Mouse (Mus musculus): ENCODE measurements around the gene Tom1. TPM values are rescaled to one million over a fixed set of nuclear protein-coding genes. Genes with fewer than 3 reads are reported as not detected.

The Tom1 gene
- total RNA-seq, 2 experiments from 2014 or later: 68.8 to 70.6 TPM

DNA sequence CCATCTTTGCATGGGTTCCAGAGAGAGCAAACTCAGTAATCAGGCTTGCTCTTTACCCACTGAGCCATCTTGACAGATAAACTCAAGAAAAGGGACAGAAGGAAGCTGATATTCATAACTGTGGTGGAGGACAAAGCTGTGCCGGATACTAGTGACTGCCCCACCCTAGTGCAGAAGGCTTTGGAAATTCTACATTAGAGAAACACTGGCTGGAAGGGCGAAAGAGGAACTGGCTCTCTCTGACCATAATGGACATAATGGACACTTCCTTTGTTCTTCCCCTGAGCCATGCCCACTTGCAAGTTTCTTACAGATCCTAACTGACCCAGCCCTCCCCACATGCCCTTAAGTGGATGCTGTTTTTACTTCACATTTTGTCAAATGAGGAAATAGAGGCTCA is 52.5 kb downstream of the Tom1 start:
- intact Hi-C loops (cut with DNase I): no loop called here
- DNase-seq: no peak

- no peak for DNase-seq
Observed at GRCm38 (mm10) chr8:75087127-75087526, 53.6 kb downstream of the Tom1 start.

DNA sequence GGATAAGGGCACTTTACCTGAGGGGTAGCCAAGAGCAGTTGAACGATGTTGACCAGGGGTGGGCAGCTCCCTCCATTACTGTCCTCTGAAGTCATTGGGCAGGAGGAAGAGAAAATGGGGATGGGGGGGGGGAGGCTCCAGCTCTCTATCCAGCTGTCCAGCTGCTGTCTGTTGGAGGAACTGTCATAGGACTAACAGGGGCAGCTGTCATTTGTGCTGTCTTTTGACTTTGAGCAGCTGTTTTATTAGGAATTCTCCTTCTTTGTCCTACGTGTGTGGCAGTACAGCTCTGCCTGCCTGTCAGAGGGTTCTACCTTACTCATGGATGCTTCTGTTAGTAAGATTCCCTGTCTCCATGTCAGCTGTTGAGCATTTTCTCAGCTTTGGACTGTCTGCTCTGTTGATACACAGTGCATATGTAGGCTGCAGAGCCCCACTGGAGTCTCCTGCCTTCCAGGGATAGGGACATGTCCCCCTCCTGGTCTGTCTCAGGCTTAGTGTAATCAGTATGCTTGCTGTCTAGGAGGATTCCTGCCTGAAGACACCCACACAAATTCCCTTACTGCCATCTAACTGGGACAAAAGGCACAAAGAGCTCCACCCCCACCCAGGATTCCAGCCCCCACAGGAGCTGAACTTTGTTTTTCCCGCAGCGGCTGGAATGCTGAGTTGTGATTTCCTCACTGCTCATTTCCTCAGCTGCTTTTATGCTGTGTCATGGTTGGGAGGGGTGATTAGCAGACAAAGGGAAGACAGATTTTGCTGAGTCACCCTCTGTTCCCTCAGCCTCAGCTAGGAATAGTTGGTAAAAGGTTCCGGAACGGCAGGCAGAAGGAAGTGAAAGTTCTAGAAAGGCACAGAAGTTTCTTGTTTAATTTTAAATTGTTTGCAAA is 55.7 kb downstream of the Tom1 start:
- peak; percentile 92 to 93 for DNase-seq
- intact Hi-C loops (cut with DNase I): no loop called here

More at GRCm38 (mm10) chr8:75087127-75087526, 53.6 kb downstream of the Tom1 start:
- intact Hi-C loops (cut with DNase I): no loop called here

- intact Hi-C loops (cut with DNase I): no loop called here
- DNase-seq: no peak
Observed at GRCm38 (mm10) chr8:75090781-75091365, 57.4 kb downstream of the Tom1 start.

DNA sequence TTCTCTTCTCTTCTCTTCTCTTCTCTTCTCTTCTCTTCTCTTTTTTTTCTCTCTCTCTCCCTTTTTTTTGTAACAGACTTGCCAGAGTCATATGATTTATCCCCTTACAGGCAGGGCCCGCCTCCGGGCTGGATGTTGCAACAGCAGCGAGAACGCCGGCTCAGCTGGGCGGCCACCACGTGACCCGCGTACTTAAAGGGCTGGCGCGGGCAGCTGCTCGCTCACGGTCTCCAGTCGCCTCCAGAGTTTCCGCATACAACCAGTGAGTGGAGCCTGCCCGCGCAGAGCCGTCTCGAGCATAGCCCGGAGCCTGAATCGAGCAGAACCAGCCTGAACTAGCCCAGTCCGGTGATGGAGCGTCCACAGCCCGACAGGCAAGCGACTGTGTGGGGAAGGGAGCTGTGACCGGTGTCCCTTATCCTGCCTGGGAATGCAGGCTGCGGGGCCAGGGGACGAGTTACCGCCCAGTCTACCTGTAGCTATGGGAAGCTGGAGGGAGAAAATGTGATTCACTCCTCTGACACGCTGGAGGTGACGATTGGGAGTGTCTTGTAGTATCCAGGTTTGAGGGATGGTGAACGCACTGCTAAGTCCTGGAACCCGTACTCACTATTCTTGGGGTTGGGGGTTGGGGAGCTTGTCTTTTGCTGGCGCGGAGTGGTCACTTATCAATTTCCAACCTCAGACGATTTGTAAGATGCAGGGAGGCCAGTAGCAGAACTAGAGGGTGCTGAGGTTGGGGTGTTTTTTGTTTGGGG is 60.1 kb downstream of the Tom1 start, which contains the start of gene Hmox1:
Gene Hmox1, plus strand, starts transcription at position 223 of the 758 bp plus-strand sequence.
- DNase-seq: peak; percentile 94 to 95
- intact Hi-C loops (cut with DNase I): loop anchor here (2.0 kb wide), 1 partner anchor 15 kb away; the partner anchor contains the start of gene Mcm5

DNA sequence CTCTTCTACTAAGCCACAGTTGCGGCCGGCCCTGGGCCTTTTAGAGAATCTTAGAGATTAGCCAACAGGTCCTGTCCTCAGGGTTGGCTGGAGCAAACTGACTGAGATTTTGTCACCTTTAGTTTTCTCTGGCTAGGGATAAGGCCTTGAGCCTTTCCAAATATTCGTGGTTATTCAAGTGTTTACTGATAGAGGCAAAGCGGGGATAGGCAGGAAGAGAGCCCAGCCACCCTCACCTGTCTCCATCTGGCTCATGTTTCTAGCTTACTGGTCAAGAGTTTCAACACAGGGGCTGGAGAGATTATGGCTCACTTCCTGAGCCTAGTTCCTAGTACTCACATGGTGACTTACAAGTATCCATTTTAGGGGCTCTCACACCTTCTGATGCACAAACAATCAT is 69.5 kb downstream of the Tom1 start:
- no peak for DNase-seq
- intact Hi-C loops (cut with DNase I): no loop called here

- DNase-seq: no peak
- intact Hi-C loops (cut with DNase I): no loop called here
Observed at GRCm38 (mm10) chr8:75103376-75103878, 69.9 kb downstream of the Tom1 start.

DNA sequence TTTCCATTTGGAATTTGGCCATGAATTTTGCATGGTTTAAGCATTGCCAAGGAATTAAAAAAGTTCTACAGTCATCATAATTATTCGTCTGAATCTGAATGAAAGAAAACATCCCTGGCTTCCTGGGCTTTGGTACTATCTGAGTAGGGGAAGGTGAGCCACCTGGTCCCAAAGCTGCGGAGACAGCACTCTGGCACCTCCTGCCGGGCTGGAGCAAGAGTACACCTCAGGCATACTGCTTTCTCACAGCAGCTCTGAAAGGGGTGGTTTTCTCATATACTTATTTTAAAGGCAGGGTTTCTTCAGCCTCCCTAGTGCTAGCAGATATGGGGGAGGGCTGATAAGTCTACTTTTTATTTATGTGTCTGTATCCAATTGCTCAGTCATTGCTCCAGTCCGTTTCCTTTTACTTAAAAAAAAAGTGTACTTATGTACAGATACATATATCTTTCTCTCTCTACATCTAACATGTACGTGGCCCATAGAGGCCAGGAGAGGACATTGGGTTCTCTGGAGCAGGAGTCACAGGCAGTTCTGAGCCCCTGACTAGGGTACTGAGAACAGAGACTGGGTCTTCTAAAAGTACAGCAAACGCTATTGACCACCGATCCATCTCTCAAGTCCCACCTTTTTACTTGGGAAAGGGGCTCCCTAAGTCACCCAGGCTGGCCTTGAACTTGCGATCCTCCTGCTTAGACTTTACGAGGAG is 75.2 kb downstream of the Tom1 start:
- DNase-seq: peak; percentile 88 to 91
- intact Hi-C loops (cut with DNase I): loop anchor here (1.0 to 5.0 kb wide), 3 partner anchors 14 to 116 kb away; partner anchors contain the start of gene Hmgxb4

DNA sequence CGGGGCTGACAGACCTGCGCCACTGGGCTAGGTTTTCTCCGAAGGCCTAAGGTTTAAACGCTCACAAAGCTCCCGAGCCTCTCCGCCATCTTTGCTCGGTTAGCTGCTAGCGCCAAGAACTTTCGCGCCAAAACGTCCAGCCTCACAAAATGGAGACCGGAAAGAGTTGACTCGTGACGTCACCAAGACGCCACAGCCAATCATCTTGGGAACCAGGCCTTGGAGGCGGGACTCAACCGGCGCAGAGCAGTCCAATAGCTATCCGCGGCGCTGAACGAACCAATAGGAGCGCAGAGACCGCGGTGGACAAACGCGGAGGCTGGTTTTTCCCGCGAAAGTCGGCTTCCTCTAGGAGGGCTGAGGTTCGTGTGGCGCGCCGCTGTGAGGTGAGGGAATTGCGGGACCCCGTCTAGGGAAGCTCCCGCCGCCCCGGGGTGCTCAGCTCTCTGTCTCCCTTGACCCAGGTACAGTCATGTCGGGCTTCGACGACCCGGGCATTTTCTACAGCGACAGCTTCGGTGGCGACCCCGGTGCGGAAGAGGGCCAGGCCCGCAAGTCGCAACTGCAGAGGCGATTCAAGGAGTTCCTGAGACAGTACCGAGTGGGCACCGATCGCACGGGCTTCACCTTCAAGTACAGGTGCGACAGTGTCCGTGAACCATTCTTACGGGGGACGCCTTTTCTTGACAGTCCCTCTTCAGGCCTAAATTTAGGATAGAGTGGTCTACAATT is 75.9 kb downstream of the Tom1 start, which contains the start of gene Mcm5:
Gene Mcm5, plus strand, starts transcription at position 334 of the 732 bp plus-strand sequence.
- DNase-seq: peak; percentile 100
- intact Hi-C loops (cut with DNase I): loop anchor here (2.0 to 5.0 kb wide), 2 partner anchors 15 to 117 kb away; partner anchors contain the start of gene Hmgxb4

DNA sequence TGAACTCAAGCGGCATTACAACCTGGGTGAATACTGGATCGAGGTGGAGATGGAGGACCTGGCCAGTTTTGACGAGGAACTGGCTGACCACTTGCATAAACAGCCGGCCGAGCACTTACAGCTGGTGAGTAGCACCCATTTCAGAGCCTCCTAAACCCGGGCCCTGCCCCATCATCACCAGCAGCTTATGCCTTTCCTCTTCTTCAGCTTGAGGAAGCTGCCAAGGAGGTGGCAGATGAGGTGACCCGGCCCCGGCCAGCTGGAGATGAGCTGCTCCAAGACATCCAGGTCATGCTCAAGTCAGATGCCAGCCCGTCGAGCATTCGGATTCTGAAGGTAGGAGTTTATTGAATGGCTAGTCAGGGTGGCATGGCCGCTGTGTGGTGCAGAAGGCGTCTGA is 76.6 kb downstream of the Tom1 start:
- intact Hi-C loops (cut with DNase I): no loop called here
- DNase-seq: no peak

- intact Hi-C loops (cut with DNase I): no loop called here
- no peak for DNase-seq
Observed at GRCm38 (mm10) chr8:75118505-75118904, 85.0 kb downstream of the Tom1 start.

DNA sequence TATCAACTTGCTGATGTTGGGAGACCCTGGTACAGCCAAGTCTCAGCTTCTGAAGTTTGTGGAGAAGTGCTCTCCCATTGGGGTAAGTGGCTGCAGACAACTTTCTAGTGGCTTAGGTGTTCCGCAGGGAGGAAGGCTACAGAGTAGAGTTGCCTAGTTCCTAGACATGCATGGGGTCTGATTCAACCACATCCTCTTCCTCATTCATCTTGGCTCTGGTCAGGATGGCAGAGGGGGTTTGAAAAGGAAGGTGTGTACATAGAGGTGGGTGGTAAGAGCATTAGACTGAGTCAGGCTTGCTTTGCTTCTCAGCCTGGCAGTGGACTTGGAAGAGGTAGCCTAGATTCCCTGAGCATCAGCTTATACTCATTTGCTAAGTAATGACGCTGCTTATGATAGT is 85.8 kb downstream of the Tom1 start:
- no peak for DNase-seq
- intact Hi-C loops (cut with DNase I): no loop called here

Other genes with a start within 250 kb of the Tom1 start
- under 1 TPM; 0.17 to 0.27 TPM for gene Isx, start 160.5 kb upstream of the Tom1 start, total RNA-seq (2021)
- gene Hmgxb4, start 40.3 kb upstream of the Tom1 start, total RNA-seq (2021): 10 to 100 TPM; 16.9 to 19.0 TPM
- gene Hmox1, start 59.9 kb downstream of the Tom1 start, total RNA-seq (2021): 10 to 100 TPM; 17.8 to 19.8 TPM
- 10 to 100 TPM; 23.1 to 31.7 TPM for gene Mcm5, start 75.9 kb downstream of the Tom1 start, total RNA-seq (2021)
- gene Rasd2, start 180.2 kb downstream of the Tom1 start, total RNA-seq (2021): 1 to 10 TPM; 2.4 to 3.5 TPM